Mouse (Mus musculus) hindbrain, embryonic 16.5 days (tissue): ENCODE measurements around the gene Ascl3. TPM values are rescaled to one million over a fixed set of nuclear protein-coding genes. Genes with fewer than 3 reads are reported as not detected.
A peak's percentile ranks its signal among the peaks of the same experiment; 100 is the strongest.

Experiments
- ATAC-seq: fragments of 200-750 bp; cut with Nextera tagmentation; 2 replicates; pipeline ENCODE4 v1.8.0; 2017; ENCODE audit warnings: moderate TSS enrichment, moderate library complexity
- H3K27ac ChIP-seq: fragments of 300-500 bp; sonication (generic); 2 replicates; pipeline ENCODE4 v1.5.1; 2014; ENCODE audit warnings: low read depth, mild to moderate bottlenecking, control low read depth, low read length, moderate library complexity
- H3K27me3 ChIP-seq: fragments of 300-500 bp; sonication (generic); replicated peaks from 2 replicates; pipeline ENCODE4 v1.6.1; 2014; ENCODE audit warnings: low read length; ENCODE audit not compliant: control insufficient read depth, insufficient read depth
- H3K36me3 ChIP-seq: fragments of 300-500 bp; sonication (generic); 2 replicates; pipeline ENCODE4 v1.6.1; 2014; ENCODE audit warnings: mild to moderate bottlenecking, low read length, moderate library complexity, mixed read lengths; ENCODE audit not compliant: control insufficient read depth, insufficient read depth
- H3K4me1 ChIP-seq: fragments of 300-500 bp; sonication (generic); 2 replicates; pipeline ENCODE4 v1.6.1; 2014; ENCODE audit warnings: low read depth, low read length; ENCODE audit not compliant: control insufficient read depth, insufficient read depth
- H3K4me2 ChIP-seq: fragments of 300-500 bp; sonication (generic); 2 replicates; pipeline ENCODE4 v1.6.1; 2014; ENCODE audit warnings: mild to moderate bottlenecking, low read length, control low read depth, moderate library complexity
- H3K4me3 ChIP-seq: fragments of 300-500 bp; sonication (generic); 2 replicates; pipeline ENCODE4 v1.5.1; 2014; ENCODE audit warnings: mild to moderate bottlenecking, low read length, control low read depth, moderate library complexity
- H3K9ac ChIP-seq: fragments of 300-500 bp; sonication (generic); 2 replicates; pipeline ENCODE4 v1.6.1; 2014; ENCODE audit warnings: low read depth, mild to moderate bottlenecking, control low read depth, low read length, moderate library complexity
- H3K9me3 ChIP-seq: fragments of 300-500 bp; sonication (generic); 2 replicates; pipeline ENCODE4 v1.6.1; 2014; ENCODE audit warnings: mild to moderate bottlenecking, low read length, moderate library complexity; ENCODE audit not compliant: control insufficient read depth
- WGBS: fragments of 180-500 bp; shearing (Covaris S2); extraction: QIAGEN DNeasy Blood & Tissue Kit; methylation state at CpG from one replicate; pipeline ENCODE4 v1.1.7; 2014; 5-methylcytosine and 5-hydroxymethylcytosine counted together
- polyA plus RNA-seq: library from polyadenylated mRNA; unstranded; fragments of >200 nt; fragmentation: Nextera tagmentation; extraction: Ambion mirVana; gene quantifications from 2 replicates; pipeline ENCODE4 v1.2.1, GENCODE M21; 2015

The Ascl3 gene
- polyA plus RNA-seq, 1 experiment from 2014 or later, result 0.54 TPM

DNA sequence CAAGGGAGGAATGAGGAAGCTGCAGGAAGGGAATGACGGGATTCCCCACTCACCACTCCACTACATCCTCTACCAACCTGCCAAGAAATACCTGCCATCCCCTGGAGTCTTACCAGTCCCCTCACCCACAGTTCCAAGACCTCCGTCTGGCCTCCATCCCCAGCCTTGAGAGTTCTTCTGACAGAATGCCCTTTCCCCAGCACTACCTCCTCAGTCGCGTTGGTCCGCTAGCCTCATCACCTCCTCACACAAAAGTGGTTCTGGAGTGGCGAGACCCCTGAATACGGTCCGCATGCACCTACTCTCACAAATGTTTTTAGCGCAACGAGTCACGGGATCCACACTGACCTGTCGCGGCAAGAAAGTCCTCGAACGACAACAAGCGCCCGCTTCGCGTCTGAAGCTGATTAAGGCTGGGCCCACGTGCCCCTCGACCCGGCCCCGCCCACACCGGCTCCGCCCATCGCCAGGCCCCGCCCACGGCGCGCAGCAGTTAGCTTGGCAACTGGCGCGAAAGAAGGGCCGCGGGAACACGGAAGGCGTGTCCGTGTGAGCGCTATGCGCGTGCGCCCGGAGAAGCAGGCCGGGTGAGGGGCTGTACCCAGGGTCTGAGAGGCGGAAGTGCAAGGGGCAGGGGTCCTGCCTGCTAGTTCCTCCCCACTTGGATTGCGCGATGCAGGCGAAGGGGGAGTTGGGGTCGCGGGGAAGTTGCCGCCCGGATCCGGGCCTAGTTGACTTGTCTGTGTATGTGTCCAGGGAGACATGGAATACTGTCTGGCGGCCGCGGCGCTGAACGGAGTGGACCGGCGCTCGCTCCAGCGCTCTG, 28.1 kb downstream of the Ascl3 start, which contains the start of the genes St5 and Akip1:
St5 (minus strand) TSS at position 416 of the 826 bp plus-strand sequence.
Akip1 (plus strand) TSS at position 501 of the 826 bp plus-strand sequence.
- peak within 1 kb of the TSS; percentile 75 for H3K4me3 ChIP-seq
- H3K36me3 ChIP-seq, result no peaks in the 10 kb centered on the region
- H3K27ac ChIP-seq, result peak within 1 kb of the TSS; percentile 76
- no peaks in the 10 kb centered on the region for H3K4me1 ChIP-seq
- WGBS, result under 1% methylated on average over 61 of the region's 61 CpGs
- H3K9me3 ChIP-seq, result no peaks in the 10 kb centered on the region
- peak within 1 kb of the TSS; percentile 80 for H3K9ac ChIP-seq
- peak; percentile 97 for ATAC-seq
- H3K4me2 ChIP-seq, result peak within 1 kb of the TSS; percentile 89
- no peaks in the 10 kb centered on the region for H3K27me3 ChIP-seq

DNA sequence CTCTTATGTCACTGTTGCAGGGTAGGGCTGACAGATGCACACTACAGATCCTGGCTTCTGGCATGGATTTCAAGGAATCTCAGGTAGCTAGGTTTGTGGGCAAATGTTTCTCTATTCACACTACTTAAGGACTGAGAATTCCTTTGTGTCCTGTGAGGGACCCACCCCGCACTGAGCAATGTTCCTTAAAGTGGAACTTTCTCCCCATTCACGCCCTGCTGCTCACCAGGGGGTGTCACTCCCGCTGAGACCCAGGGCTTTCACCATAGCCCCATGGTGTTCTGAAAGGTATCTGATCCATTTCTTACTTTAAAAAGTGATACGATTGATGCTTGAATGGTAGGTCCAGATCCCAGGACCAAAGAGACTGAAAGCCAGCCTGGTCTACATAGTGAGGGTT, 28.8 kb downstream of the Ascl3 start:
- Histone ChIP-seq H3K27me3 (no peaks in the 10 kb centered on the region), H3K4me3 (peak overlapping the region; percentile 75; the same call in 1 of the 2 replicates), H3K36me3 (no peaks in the 10 kb centered on the region), H3K4me1 (no peaks in the 10 kb centered on the region), H3K27ac (no peak overlapping the region), H3K4me2 (peak overlapping the region; percentile 89), H3K9me3 (no peaks in the 10 kb centered on the region), H3K9ac (no peak overlapping the region; the same call in 1 of the 2 replicates)
- no peak for ATAC-seq
- WGBS, result 33% methylated on average over 4 of the region's 4 CpGs

DNA sequence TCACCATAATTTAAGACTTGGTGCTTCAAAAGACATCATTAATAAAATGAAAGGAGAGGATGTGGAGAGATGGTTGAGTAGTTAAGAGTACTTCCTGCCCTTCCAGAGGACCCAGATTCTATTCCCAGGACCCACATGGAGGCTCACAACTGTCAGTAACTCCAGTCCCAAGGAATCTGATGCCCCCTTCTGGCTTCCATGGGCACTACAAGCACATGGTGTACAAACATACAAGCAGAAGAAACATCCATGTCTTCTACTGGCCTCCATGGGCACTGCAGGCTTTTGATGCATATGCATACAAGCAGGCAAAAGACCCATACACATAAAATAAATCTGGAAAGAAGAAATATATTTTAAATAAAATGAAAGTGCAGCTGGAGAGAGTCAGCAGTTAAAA, 31.3 kb downstream of the Ascl3 start:
- Histone ChIP-seq H3K27me3 (no peaks in the 10 kb centered on the region), H3K27ac (no peak overlapping the region), H3K4me1 (no peaks in the 10 kb centered on the region), H3K9me3 (no peaks in the 10 kb centered on the region), H3K9ac (no peak overlapping the region), H3K36me3 (no peaks in the 10 kb centered on the region), H3K4me2 (no peak overlapping the region), H3K4me3 (no peak overlapping the region)
- ATAC-seq, result no peak

DNA sequence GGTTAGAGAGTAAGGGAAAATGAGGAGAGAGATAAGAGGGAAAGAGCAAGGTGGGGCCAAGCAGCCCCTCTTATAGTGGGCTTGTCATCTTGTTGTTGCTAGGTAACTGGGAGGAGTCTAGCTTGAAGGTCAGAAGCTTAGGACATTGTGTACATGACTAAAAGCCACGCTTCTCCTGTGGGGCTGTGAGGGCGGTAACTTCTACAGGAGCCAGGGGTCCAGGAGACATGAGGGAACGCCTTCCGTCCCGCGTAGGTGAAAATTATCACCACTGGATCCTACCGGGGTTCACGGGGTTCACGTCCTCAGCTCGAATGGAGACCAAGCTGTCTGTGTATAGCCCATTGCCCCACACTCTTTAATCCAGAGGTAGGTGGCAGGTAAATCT, 36.2 kb downstream of the Ascl3 start:
- Histone ChIP-seq H3K4me3 (no peak overlapping the region), H3K9ac (no peak overlapping the region), H3K36me3 (no peaks in the 10 kb centered on the region), H3K4me2 (no peak overlapping the region), H3K27me3 (no peaks in the 10 kb centered on the region), H3K9me3 (no peaks in the 10 kb centered on the region), H3K27ac (no peak overlapping the region), H3K4me1 (no peaks in the 10 kb centered on the region)
- WGBS, result 91% methylated on average over 10 of the region's 10 CpGs
- no peak for ATAC-seq

DNA sequence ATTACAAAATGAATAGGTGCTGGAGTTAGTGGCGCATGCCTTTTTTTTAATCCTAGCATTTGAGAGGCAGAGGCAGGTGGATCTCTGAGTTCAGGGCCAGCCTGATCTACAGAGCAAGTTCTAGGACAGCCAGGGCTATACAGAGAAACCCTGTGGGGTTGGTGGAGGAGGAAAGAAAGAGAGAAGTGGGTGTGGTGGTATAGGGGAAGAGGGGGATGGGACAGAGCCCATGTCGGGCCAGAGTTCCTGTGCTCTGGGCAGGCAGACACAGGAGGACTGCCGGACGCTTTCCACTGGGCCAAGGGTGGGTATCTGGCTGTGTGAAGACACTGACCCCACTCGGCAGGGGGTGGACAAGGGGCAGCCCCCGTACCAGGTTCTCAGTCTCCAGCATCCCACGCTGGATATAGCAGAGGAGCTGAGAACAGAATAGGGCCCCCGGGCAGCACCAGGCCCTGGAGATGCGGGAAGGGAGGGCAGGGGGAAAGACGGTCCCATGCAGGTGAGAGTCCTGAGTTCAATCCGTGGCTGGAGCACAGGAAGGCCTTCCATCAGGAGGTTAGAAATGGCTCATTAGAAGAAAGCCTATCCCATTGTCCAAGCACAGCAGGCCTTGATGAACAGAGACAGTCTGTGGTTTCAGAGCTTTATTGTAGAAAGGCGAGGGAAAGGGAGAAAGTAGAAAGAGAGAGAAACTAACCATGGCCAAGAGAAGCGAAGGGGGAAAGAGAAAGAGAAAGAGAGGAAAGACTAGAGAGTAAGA, 36.8 kb downstream of the Ascl3 start:
- no peak overlapping the region for H3K4me2 ChIP-seq
- no peaks in the 10 kb centered on the region for H3K9me3 ChIP-seq
- no peak overlapping the region for H3K4me3 ChIP-seq
- H3K27ac ChIP-seq, result no peak overlapping the region
- 73% methylated on average over 13 of the region's 13 CpGs for WGBS
- no peaks in the 10 kb centered on the region for H3K27me3 ChIP-seq
- no peaks in the 10 kb centered on the region for H3K4me1 ChIP-seq
- H3K36me3 ChIP-seq, result no peaks in the 10 kb centered on the region
- H3K9ac ChIP-seq, result no peak overlapping the region
- no peak for ATAC-seq

DNA sequence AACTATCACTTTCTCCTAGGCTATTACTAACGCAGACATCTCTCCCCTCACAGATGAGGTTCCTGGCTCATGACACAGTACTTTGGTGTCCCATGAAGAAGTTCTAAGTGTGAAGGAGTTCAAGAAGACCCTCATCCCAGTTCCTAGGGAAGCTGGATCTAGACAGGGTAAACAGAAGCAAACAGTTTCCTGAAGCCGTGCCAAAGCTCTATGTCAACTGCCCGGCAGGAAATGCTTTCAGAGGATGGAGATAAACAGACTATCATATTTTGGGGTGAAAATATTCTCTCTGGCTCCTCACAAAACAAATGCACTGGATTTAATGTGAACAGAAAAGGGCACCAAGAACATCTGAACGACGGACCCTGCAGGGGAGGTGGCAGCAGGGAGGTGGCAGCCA, 40.6 kb downstream of the Ascl3 start:
- no peak overlapping the region for H3K4me2 ChIP-seq
- no peak for ATAC-seq
- no peak overlapping the region for H3K27ac ChIP-seq
- H3K4me1 ChIP-seq, result no peaks in the 10 kb centered on the region; the same call in 1 of the 2 replicates
- H3K9ac ChIP-seq, result no peak overlapping the region
- H3K9me3 ChIP-seq, result no peaks in the 10 kb centered on the region
- 84% methylated on average over 5 of the region's 5 CpGs for WGBS
- H3K36me3 ChIP-seq, result no peaks in the 10 kb centered on the region
- no peaks in the 10 kb centered on the region for H3K27me3 ChIP-seq
- no peak overlapping the region for H3K4me3 ChIP-seq

DNA sequence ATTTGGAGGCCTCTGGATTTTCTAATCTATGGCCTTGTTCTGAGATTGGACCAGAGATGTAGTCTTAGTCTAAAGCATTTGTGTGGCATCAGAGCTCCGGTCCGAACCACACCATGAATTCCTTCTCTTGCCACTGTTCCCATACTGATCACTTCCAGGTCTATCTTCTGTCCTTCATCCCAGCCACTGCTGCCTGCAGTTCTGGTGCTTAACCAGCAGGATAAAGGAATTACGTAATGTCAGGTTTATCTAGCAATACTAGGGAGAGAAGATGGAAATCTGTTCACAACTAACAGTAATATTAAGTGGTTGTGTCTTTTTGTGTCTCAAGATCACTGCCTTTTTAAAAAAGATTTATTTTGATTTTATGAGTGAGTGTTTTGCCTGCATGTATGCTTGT, 41.4 kb downstream of the Ascl3 start:
- Histone ChIP-seq H3K36me3 (no peaks in the 10 kb centered on the region), H3K9me3 (no peaks in the 10 kb centered on the region), H3K9ac (no peak overlapping the region), H3K27me3 (no peaks in the 10 kb centered on the region), H3K4me2 (no peak overlapping the region), H3K4me1 (no peaks in the 10 kb centered on the region; the same call in 1 of the 2 replicates), H3K4me3 (no peak overlapping the region), H3K27ac (no peak overlapping the region)
- 90% methylated on average over 3 of the region's 3 CpGs for WGBS
- no peak for ATAC-seq

DNA sequence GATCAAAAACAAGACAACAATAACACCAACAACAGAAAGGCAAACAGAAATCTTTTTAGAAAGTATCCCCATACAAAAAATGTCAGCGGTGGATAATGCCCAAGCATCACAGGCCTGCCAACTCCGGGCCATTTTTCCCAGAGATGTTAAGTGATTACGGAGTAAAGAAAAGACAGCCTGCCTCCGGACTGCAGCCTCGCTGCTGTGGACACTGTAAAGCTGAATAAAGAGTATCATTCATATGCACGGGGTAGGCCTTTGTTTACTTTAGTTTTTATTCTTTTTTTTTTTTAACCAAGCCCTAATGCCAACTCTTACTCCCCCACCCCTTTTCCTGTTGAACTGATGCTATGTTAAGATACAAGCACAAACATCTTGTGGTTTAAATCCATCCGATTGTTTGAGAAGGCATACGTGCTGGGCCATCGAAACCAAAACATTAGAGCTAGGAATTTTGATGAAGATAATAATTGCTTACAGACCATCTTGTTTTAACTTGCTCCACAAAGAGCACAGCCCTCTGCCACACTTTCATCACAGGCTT, 44.9 kb downstream of the Ascl3 start:
- Histone ChIP-seq H3K9ac (no peak overlapping the region), H3K36me3 (no peaks in the 10 kb centered on the region), H3K4me1 (no peaks in the 10 kb centered on the region; the same call in 1 of the 2 replicates), H3K4me2 (no peak overlapping the region), H3K27me3 (no peaks in the 10 kb centered on the region), H3K27ac (no peak overlapping the region), H3K4me3 (no peak overlapping the region), H3K9me3 (no peaks in the 10 kb centered on the region)
- 44% methylated on average over 9 of the region's 9 CpGs for WGBS
- no peak for ATAC-seq

DNA sequence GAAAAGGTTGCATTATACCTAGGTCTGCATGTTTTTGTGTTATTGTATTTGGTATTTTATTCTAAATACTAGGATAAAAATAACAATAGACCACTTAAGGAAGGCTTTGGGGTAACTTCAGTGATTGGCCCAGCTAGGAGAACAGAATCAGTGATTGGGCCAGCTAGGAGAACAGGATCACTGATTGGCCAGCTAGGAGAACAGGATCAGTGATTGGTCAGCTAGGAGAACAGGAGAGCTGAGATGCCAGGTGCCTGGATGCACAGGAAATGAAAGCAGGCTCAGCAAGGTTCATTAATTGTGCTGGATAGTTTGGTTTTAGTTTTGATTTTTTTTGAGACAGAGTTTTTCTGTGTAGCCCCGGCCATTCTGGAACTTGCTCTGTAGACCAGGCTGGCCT, 50.6 kb downstream of the Ascl3 start:
- no peak overlapping the region for H3K9ac ChIP-seq
- ATAC-seq, result no peak

More for the DNA sequence above, 50.6 kb downstream of the Ascl3 start:
- Histone ChIP-seq H3K27ac (no peak overlapping the region), H3K27me3 (no peaks in the 10 kb centered on the region), H3K4me2 (no peak overlapping the region), H3K9me3 (no peaks in the 10 kb centered on the region), H3K36me3 (no peaks in the 10 kb centered on the region), H3K4me1 (no peaks in the 10 kb centered on the region), H3K4me3 (no peak overlapping the region)
- WGBS, result 93% methylated on average over 1 of the region's 1 CpGs
